Mouse (Mus musculus): Measurements from ENCODE around the gene Olfr248. TPM values are rescaled to one million over a fixed set of nuclear protein-coding genes. Genes with fewer than 3 reads are reported as not detected.

The Olfr248 gene
- total and polyA plus RNA-seq, 3 experiments: not detected

- peaks cover 15 to 18% of the 10 kb centered on the region in 2 experiments for H3K4me1 ChIP-seq (ENCODE audit: control insufficient read depth in 1 of 2, insufficient read depth in 2 of 2, low read length in 2 of 2)
- H3K9me3 ChIP-seq (replicated peaks; ENCODE audit: insufficient read depth, low read length): no peaks in the 10 kb centered on the region
- peaks cover 0 to 22% of the 10 kb centered on the region in 2 experiments; a peak in 2 of 4 replicates for H3K36me3 ChIP-seq (ENCODE audit: control insufficient read depth in 1 of 2, insufficient read depth in 2 of 2, low read length in 2 of 2)
- H3K79me2 ChIP-seq (ENCODE audit: control insufficient read depth, insufficient read depth, low read length, poor library complexity): no peaks in the 10 kb centered on the region
- H3K9ac ChIP-seq (ENCODE audit: control insufficient read depth, low read depth, low read length, poor library complexity, severe bottlenecking): no peak within 1 kb of the TSS
- TF ChIP-seq UBTF (IDR thresholded peaks at IDR 0.05; ENCODE audit: borderline replicate concordance, insufficient read depth, low read depth, low read length) (no peak), GABPA (IDR thresholded peaks at IDR 0.05; ENCODE audit: low read depth, low read length) (no peak), E2F4 (IDR thresholded peaks at IDR 0.05; ENCODE audit: borderline replicate concordance, low read depth, low read length) (no peak), HCFC1 (IDR thresholded peaks at IDR 0.05; ENCODE audit: low read depth, low read length) (no peak), ZC3H11A (IDR thresholded peaks at IDR 0.05; ENCODE audit: low read depth, low read length) (no peak), ELF1 (IDR thresholded peaks at IDR 0.05; ENCODE audit: low read depth, low read length) (no peak), RAD21 (IDR thresholded peaks at IDR 0.05; ENCODE audit: low read depth, low read length) (no peak), TCF12 (IDR thresholded peaks at IDR 0.05; ENCODE audit: low read depth, low read length) (no peak), BHLHE40 (IDR thresholded peaks at IDR 0.05; ENCODE audit: borderline replicate concordance, low read depth, low read length) (no peak), NRF1 (IDR thresholded peaks at IDR 0.05; ENCODE audit: insufficient read depth, low read depth, low read length, poor library complexity, severe bottlenecking) (no peak), RCOR1 (IDR thresholded peaks at IDR 0.05; ENCODE audit: low read depth, low read length) (no peak), MEF2A (IDR thresholded peaks at IDR 0.05; ENCODE audit: extremely low read depth, insufficient replicate concordance, low read depth, low read length, poor library complexity, severe bottlenecking) (no peak), SMC3 (IDR thresholded peaks at IDR 0.05; ENCODE audit: low read depth, low read length) (no peak)
- H3K27me3 ChIP-seq (ENCODE audit: control insufficient read depth in 1 of 2, insufficient read depth in 2 of 2, low read length in 2 of 2): no peaks in the 10 kb centered on the region
- no peak for DNase-seq (ENCODE audit: low read depth, low spot score)
- H3K4me3 ChIP-seq (ENCODE audit: control insufficient read depth in 1 of 2, insufficient read depth in 1 of 2, low read depth in 2 of 2, low read length in 2 of 2): no peak within 1 kb of the TSS
- no peak within 1 kb of the TSS for H3K27ac ChIP-seq (ENCODE audit: control insufficient read depth, low read depth, low read length)
Observed at GRCm38 (mm10) chr1:174423764-174424163, 32.9 kb downstream of the Olfr248 start, which contains the start of gene Olfr414. Gene Olfr414 (plus strand): TSS chr1:174424064.

- Histone ChIP-seq H3K4me3 (ENCODE audit: control insufficient read depth in 1 of 2, insufficient read depth in 1 of 2, low read depth in 2 of 2, low read length in 2 of 2) (no peak overlapping the region), H3K36me3 (ENCODE audit: control insufficient read depth in 1 of 2, insufficient read depth in 2 of 2, low read length in 2 of 2) (peaks cover 0 to 23% of the 10 kb centered on the region in 2 experiments; a peak in 2 of 4 replicates), H3K9me3 (replicated peaks; ENCODE audit: insufficient read depth, low read length) (no peaks in the 10 kb centered on the region), H3K79me2 (ENCODE audit: control insufficient read depth, insufficient read depth, low read length, poor library complexity) (no peaks in the 10 kb centered on the region), H3K4me1 (ENCODE audit: control insufficient read depth in 1 of 2, insufficient read depth in 2 of 2, low read length in 2 of 2) (peaks cover 15 to 18% of the 10 kb centered on the region in 2 experiments), H3K9ac (ENCODE audit: control insufficient read depth, low read depth, low read length, poor library complexity, severe bottlenecking) (no peak overlapping the region), H3K27me3 (ENCODE audit: control insufficient read depth in 1 of 2, insufficient read depth in 2 of 2, low read length in 2 of 2) (no peaks in the 10 kb centered on the region), H3K27ac (ENCODE audit: control insufficient read depth, low read depth, low read length) (peak overlapping the region; percentile 39; the same call in 1 of the 2 replicates)
- no peak for TF ChIP-seq UBTF (IDR thresholded peaks at IDR 0.05; ENCODE audit: borderline replicate concordance, insufficient read depth, low read depth, low read length)
- no peak for TF ChIP-seq GABPA (IDR thresholded peaks at IDR 0.05; ENCODE audit: low read depth, low read length)
- peak; percentile 81 to 95 for TF ChIP-seq EP300 (IDR thresholded peaks at IDR 0.05; ENCODE audit: low read depth in 1 of 2, low read length in 2 of 2)
- no peak for TF ChIP-seq BHLHE40 (IDR thresholded peaks at IDR 0.05; ENCODE audit: borderline replicate concordance, low read depth, low read length)
- TF ChIP-seq SMC3 (IDR thresholded peaks at IDR 0.05; ENCODE audit: low read depth, low read length): no peak
- TF ChIP-seq MYC (IDR thresholded peaks at IDR 0.05; ENCODE audit: low read depth, low read length): no peak
- no peak for TF ChIP-seq CHD1 (IDR thresholded peaks at IDR 0.05; ENCODE audit: low read depth, low read length)
- peak; percentile 89 for TF ChIP-seq TCF12 (IDR thresholded peaks at IDR 0.05; ENCODE audit: low read depth, low read length)
- TF ChIP-seq TAL1 (IDR thresholded peaks at IDR 0.05; ENCODE audit: low read length): peak; percentile 57
- peak; percentile 54 for TF ChIP-seq ETS1 (IDR thresholded peaks at IDR 0.05; ENCODE audit: low read depth, low read length)
- peak; percentile 87 for TF ChIP-seq RCOR1 (IDR thresholded peaks at IDR 0.05; ENCODE audit: low read depth, low read length)
- no peak for TF ChIP-seq NRF1 (IDR thresholded peaks at IDR 0.05; ENCODE audit: insufficient read depth, low read depth, low read length, poor library complexity, severe bottlenecking)
- peak; percentile 67; the same call in 1 of the 2 replicates for TF ChIP-seq JUND (IDR thresholded peaks at IDR 0.05; ENCODE audit: low read depth, low read length)
- no peak for TF ChIP-seq CTCF (IDR thresholded peaks at IDR 0.05 in 2 of 3, conservative IDR thresholded peaks at IDR 0.05 in 1 of 3; ENCODE audit: control insufficient read depth in 1 of 3, insufficient read depth in 1 of 3, low read depth in 2 of 3, low read length in 3 of 3, poor library complexity in 1 of 3, severe bottlenecking in 1 of 3)
- no peak for TF ChIP-seq MAFK (IDR thresholded peaks at IDR 0.05; ENCODE audit: borderline replicate concordance, low read depth, low read length)
- TF ChIP-seq HCFC1 (IDR thresholded peaks at IDR 0.05; ENCODE audit: low read depth, low read length): no peak
- TF ChIP-seq GATA1 (IDR thresholded peaks at IDR 0.05; ENCODE audit: low read depth, low read length): peak; percentile 85
- peak; percentile 66 for TF ChIP-seq MYB (IDR thresholded peaks at IDR 0.05; ENCODE audit: low read depth, low read length)
- TF ChIP-seq ZMIZ1 (IDR thresholded peaks at IDR 0.05; ENCODE audit: low read depth, low read length): no peak
- no peak for TF ChIP-seq TBP (IDR thresholded peaks at IDR 0.05; ENCODE audit: low read depth, low read length)
- no peak for TF ChIP-seq USF1 (IDR thresholded peaks at IDR 0.05; ENCODE audit: low read depth, low read length)
- peak; percentile 66 for DNase-seq (ENCODE audit: low read depth, low spot score)
Observed at GRCm38 (mm10) chr1:174426180-174426986, 35.5 kb downstream of the Olfr248 start.
